Mouse (Mus musculus): ENCODE data around the gene Med19. TPM values are rescaled to one million over a fixed set of nuclear protein-coding genes. Genes with fewer than 3 reads are reported as not detected.

The Med19 gene
- polyA plus RNA-seq, 1 experiment from 2014 or later: 26.6 TPM

DNA sequence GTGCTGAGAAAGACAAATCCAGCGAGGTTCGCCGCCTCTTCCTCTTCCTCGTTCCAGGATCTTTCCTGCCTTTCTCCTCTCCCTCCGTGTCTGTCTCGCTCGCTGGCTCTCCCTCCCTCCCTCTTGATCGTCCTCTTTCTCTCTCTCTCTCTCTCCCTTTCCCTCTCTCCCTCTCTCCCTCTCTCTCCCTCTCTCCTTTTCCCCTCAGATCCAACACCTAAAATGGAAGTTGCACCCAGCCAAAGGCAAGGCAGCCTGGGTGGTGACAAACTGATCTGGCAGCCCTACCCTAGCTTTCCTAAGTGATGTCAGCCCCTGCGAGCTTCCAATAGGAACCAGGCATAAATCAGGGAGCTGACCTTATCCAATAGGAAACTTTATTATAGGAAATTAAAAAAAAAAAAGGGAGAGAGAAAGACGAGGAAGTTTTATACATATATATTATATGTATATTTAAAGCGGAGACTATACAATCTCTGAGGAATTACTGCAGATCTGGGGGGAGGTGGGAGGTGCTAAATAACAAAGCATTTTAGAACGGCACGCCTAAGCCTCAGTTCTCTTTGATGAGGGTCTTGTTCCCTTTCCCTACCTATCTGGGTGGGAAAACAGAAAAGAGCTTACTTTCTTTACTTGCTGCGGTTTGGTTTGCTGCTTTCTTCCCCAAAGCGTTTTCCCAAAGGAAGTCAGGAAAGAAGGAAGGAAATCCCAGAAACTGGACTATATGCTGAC, 27.6 kb upstream of the Med19 start, which contains the start of gene Ctnnd1:
Ctnnd1 (minus strand) TSS at position 302 of the 732 bp plus-strand sequence.
- peaks cover 3 to 24% of the 10 kb centered on the region in 2 experiments; a peak in 3 of 4 replicates for H3K4me1 ChIP-seq (ENCODE audit: control insufficient read depth in 2 of 2, insufficient read depth in 2 of 2, low read length in 2 of 2)
- no peaks in the 10 kb centered on the region for H3K36me3 ChIP-seq (ENCODE audit: control insufficient read depth, insufficient read depth, low read length)
- peak within 1 kb of the TSS; percentile 86 for H3K9ac ChIP-seq (ENCODE audit: low read length)
- peak within 1 kb of the TSS; percentile 95 to 99 for H3K27ac ChIP-seq (replicated peaks in 1 of 2; ENCODE audit: control insufficient read depth in 1 of 2, insufficient read depth in 1 of 2, low read depth in 2 of 2, low read length in 2 of 2)
- WGBS: under 1% methylated on average over 15 of the region's 15 CpGs
- peak; percentile 93 for ATAC-seq (ENCODE audit: insufficient number of reproducible peaks, insufficient read depth, low FRiP score, low read depth)
- peak within 1 kb of the TSS; percentile 65 to 86 for H3K4me3 ChIP-seq (ENCODE audit: control insufficient read depth in 1 of 2, insufficient read depth in 1 of 2, low read depth in 1 of 2, low read length in 2 of 2)
- H3K4me2 ChIP-seq (ENCODE audit: low read length): peak within 1 kb of the TSS; percentile 79
- H3K9me3 ChIP-seq (ENCODE audit: control insufficient read depth, low read length): no peaks in the 10 kb centered on the region
- no peaks in the 10 kb centered on the region for H3K27me3 ChIP-seq (ENCODE audit: control insufficient read depth, insufficient read depth, low read length)

DNA sequence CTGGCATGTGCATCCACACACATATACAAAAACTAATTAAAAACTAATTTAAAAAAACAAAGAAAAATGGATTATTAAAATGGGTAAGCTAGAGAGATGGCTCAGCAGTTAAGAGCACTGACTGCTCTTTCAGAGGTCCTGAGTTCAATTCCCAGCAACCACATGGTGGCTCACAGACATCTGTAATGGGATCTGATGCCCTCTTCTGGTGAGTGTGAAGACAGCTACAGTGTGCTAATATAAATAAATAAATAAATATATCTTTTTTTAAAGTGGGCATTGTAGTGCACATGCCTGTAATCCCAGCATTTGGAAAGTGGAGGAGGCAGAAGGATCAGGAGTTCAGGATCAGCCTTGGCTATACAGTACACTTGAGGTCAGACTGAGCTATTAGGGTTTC, 24.8 kb upstream of the Med19 start:
- Histone ChIP-seq H3K36me3 (ENCODE audit: control insufficient read depth, insufficient read depth, low read length) (no peaks in the 10 kb centered on the region), H3K9me3 (ENCODE audit: control insufficient read depth, low read length) (no peaks in the 10 kb centered on the region), H3K4me3 (ENCODE audit: control insufficient read depth in 1 of 2, insufficient read depth in 1 of 2, low read depth in 1 of 2, low read length in 2 of 2) (no peak overlapping the region), H3K27me3 (ENCODE audit: control insufficient read depth, insufficient read depth, low read length) (no peaks in the 10 kb centered on the region), H3K4me1 (ENCODE audit: control insufficient read depth in 2 of 2, insufficient read depth in 2 of 2, low read length in 2 of 2) (no peaks in the 10 kb centered on the region), H3K9ac (ENCODE audit: low read length) (no peak overlapping the region), H3K4me2 (ENCODE audit: low read length) (no peak overlapping the region), H3K27ac (replicated peaks in 1 of 2; ENCODE audit: control insufficient read depth in 1 of 2, insufficient read depth in 1 of 2, low read depth in 2 of 2, low read length in 2 of 2) (no peak overlapping the region)
- ATAC-seq (ENCODE audit: insufficient number of reproducible peaks, insufficient read depth, low FRiP score, low read depth): no peak

DNA sequence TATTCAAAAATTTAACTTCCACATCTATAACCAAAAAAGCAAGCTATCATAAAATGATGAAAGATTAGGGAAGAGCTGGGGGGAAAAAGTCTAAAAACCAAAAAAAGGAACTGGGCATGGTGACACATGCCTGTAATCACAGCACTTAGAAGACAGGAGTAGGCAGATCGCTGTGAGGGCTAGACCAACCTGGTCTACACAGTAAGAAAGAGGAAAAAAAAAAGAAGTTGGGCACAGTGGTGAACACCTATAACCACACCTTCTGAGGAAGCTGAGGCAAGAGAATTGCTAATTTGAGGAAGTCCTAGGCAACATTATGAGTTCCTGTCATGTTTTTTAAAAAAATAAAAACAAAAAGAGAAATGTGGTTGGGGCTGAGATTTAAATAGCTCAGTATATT, 22.3 kb upstream of the Med19 start:
- Histone ChIP-seq H3K4me3 (ENCODE audit: control insufficient read depth in 1 of 2, insufficient read depth in 1 of 2, low read depth in 1 of 2, low read length in 2 of 2) (no peak overlapping the region), H3K27ac (replicated peaks in 1 of 2; ENCODE audit: control insufficient read depth in 1 of 2, insufficient read depth in 1 of 2, low read depth in 2 of 2, low read length in 2 of 2) (no peak overlapping the region), H3K36me3 (ENCODE audit: control insufficient read depth, insufficient read depth, low read length) (no peaks in the 10 kb centered on the region), H3K4me2 (ENCODE audit: low read length) (no peak overlapping the region), H3K27me3 (ENCODE audit: control insufficient read depth, insufficient read depth, low read length) (no peaks in the 10 kb centered on the region), H3K9ac (ENCODE audit: low read length) (no peak overlapping the region), H3K9me3 (ENCODE audit: control insufficient read depth, low read length) (no peaks in the 10 kb centered on the region), H3K4me1 (ENCODE audit: control insufficient read depth in 2 of 2, insufficient read depth in 2 of 2, low read length in 2 of 2) (no peaks in the 10 kb centered on the region)
- no peak for ATAC-seq (ENCODE audit: insufficient number of reproducible peaks, insufficient read depth, low FRiP score, low read depth)
- WGBS: 58% methylated on average over 1 of the region's 1 CpGs

DNA sequence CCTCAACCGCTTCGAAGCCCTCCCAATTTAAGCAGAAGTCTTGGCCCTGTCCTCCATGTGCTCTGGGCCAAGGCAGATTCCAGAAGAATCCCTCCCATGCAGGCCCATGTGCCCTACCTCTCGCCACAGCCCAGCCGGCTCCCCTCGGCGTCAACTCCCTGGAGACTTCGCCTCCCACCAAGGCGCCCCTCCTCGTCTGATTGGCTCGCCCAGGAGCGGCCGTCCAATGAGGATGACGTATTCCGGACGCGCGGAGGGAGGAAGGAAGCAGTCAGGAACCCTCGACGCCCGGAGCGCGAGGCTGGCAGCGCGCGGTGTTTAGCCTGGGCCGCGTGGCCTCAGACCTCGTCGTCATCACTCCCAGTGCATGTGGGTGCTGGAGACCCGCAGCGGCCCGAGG, 19.4 kb upstream of the Med19 start, which contains the start of gene Btbd18:
Btbd18 (plus strand) TSS at position 274 of the 400 bp plus-strand sequence.
- no peak within 1 kb of the TSS for H3K27ac ChIP-seq (replicated peaks in 1 of 2; ENCODE audit: control insufficient read depth in 1 of 2, insufficient read depth in 1 of 2, low read depth in 2 of 2, low read length in 2 of 2)
- H3K9ac ChIP-seq (ENCODE audit: low read length): no peak within 1 kb of the TSS
- no peak within 1 kb of the TSS for H3K4me3 ChIP-seq (ENCODE audit: control insufficient read depth in 1 of 2, insufficient read depth in 1 of 2, low read depth in 1 of 2, low read length in 2 of 2)
- H3K9me3 ChIP-seq (ENCODE audit: control insufficient read depth, low read length): no peaks in the 10 kb centered on the region
- WGBS: 91% methylated on average over 32 of the region's 32 CpGs
- no peak for ATAC-seq (ENCODE audit: insufficient number of reproducible peaks, insufficient read depth, low FRiP score, low read depth)
- H3K36me3 ChIP-seq (ENCODE audit: control insufficient read depth, insufficient read depth, low read length): no peaks in the 10 kb centered on the region
- no peaks in the 10 kb centered on the region for H3K4me1 ChIP-seq (ENCODE audit: control insufficient read depth in 2 of 2, insufficient read depth in 2 of 2, low read length in 2 of 2)
- H3K27me3 ChIP-seq (ENCODE audit: control insufficient read depth, insufficient read depth, low read length): no peaks in the 10 kb centered on the region
- H3K4me2 ChIP-seq (ENCODE audit: low read length): no peak within 1 kb of the TSS

DNA sequence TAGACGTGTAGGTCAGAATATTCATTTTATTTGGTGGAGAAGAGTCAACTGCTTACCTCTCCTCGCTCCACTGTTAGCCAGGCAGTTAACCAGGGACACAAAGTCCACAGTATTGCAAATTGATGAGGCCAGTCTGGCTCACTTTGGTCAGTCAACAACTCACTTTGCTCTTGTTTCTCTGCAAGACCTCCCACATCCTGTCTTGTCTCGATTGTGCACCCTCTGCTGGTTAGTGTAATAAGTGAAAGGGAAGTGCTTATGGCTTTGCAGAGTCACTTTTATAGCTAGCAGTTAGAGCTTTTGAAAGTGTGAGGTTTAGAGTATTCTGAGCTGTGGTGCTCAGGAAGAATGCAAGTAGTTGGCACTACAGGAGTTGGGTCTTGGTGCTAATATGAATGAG, 17.9 kb upstream of the Med19 start:
- H3K4me3 ChIP-seq (ENCODE audit: control insufficient read depth in 1 of 2, insufficient read depth in 1 of 2, low read depth in 1 of 2, low read length in 2 of 2): no peak overlapping the region
- no peak overlapping the region for H3K27ac ChIP-seq (replicated peaks in 1 of 2; ENCODE audit: control insufficient read depth in 1 of 2, insufficient read depth in 1 of 2, low read depth in 2 of 2, low read length in 2 of 2)
- ATAC-seq (ENCODE audit: insufficient number of reproducible peaks, insufficient read depth, low FRiP score, low read depth): no peak
- no peaks in the 10 kb centered on the region for H3K9me3 ChIP-seq (ENCODE audit: control insufficient read depth, low read length)
- 59% methylated on average over 3 of the region's 3 CpGs for WGBS
- H3K4me2 ChIP-seq (ENCODE audit: low read length): no peak overlapping the region
- no peak overlapping the region for H3K9ac ChIP-seq (ENCODE audit: low read length)
- H3K4me1 ChIP-seq (ENCODE audit: control insufficient read depth in 2 of 2, insufficient read depth in 2 of 2, low read length in 2 of 2): no peaks in the 10 kb centered on the region
- no peaks in the 10 kb centered on the region for H3K36me3 ChIP-seq (ENCODE audit: control insufficient read depth, insufficient read depth, low read length)
- H3K27me3 ChIP-seq (ENCODE audit: control insufficient read depth, insufficient read depth, low read length): no peaks in the 10 kb centered on the region

DNA sequence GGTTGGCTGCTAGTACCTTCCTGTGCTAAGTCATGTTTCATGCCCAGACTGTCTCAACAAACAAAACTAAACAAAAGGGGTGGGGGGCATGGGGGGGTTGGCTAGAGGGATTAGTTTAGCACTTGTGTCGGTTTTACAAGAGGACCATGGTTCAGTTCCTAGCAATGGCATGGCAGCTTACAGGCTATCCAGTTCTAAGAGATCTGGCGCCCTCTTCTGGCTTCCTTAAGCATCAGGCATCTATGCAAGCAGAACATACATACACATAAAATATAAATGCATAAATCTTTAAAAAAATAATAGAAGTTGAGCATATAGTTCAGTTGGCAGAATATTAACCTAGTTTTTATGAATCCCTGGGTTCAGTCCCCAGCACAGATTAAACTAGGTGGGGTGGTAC, 15.3 kb upstream of the Med19 start:
- H3K27ac ChIP-seq (replicated peaks in 1 of 2; ENCODE audit: control insufficient read depth in 1 of 2, insufficient read depth in 1 of 2, low read depth in 2 of 2, low read length in 2 of 2): no peak overlapping the region
- no peak for ATAC-seq (ENCODE audit: insufficient number of reproducible peaks, insufficient read depth, low FRiP score, low read depth)
- no peak overlapping the region for H3K4me2 ChIP-seq (ENCODE audit: low read length)
- no peaks in the 10 kb centered on the region for H3K9me3 ChIP-seq (ENCODE audit: control insufficient read depth, low read length)
- 21% methylated on average over 2 of the region's 2 CpGs for WGBS
- no peak overlapping the region for H3K4me3 ChIP-seq (ENCODE audit: control insufficient read depth in 1 of 2, insufficient read depth in 1 of 2, low read depth in 1 of 2, low read length in 2 of 2)
- H3K4me1 ChIP-seq (ENCODE audit: control insufficient read depth in 2 of 2, insufficient read depth in 2 of 2, low read length in 2 of 2): peaks cover 0 to 6% of the 10 kb centered on the region in 2 experiments; a peak in 1 of 4 replicates
- no peaks in the 10 kb centered on the region; the same call in 1 of the 2 replicates for H3K36me3 ChIP-seq (ENCODE audit: control insufficient read depth, insufficient read depth, low read length)
- no peaks in the 10 kb centered on the region for H3K27me3 ChIP-seq (ENCODE audit: control insufficient read depth, insufficient read depth, low read length)
- no peak overlapping the region for H3K9ac ChIP-seq (ENCODE audit: low read length)

DNA sequence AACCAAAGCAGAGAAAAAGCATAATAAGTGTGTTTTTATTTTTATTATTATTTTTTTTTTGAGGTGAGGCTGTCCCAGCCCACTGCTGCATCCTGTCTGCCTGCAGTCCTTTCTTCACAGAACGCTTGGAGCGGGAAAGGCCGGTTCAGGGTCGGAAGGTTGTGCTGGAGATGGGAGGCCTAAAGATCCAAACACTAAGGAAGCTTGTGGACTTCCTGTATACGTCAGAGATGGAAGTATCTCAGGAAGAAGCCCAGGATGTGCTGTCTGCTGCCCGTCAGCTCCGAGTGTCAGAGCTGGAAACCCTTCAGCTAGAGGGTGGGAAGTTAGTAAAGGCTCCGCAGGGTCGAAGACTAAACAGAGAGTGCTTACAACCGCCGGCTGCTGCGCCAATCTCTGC, 12.1 kb upstream of the Med19 start:
- no peak overlapping the region for H3K4me2 ChIP-seq (ENCODE audit: low read length)
- no peaks in the 10 kb centered on the region for H3K9me3 ChIP-seq (ENCODE audit: control insufficient read depth, low read length)
- H3K27me3 ChIP-seq (ENCODE audit: control insufficient read depth, insufficient read depth, low read length): no peaks in the 10 kb centered on the region
- peaks cover 6 to 11% of the 10 kb centered on the region in 2 experiments; a peak in 3 of 4 replicates for H3K4me1 ChIP-seq (ENCODE audit: control insufficient read depth in 2 of 2, insufficient read depth in 2 of 2, low read length in 2 of 2)
- no peak overlapping the region for H3K9ac ChIP-seq (ENCODE audit: low read length)
- ATAC-seq (ENCODE audit: insufficient number of reproducible peaks, insufficient read depth, low FRiP score, low read depth): no peak
- H3K36me3 ChIP-seq (ENCODE audit: control insufficient read depth, insufficient read depth, low read length): peaks cover 14% of the 10 kb centered on the region; the same call in 1 of the 2 replicates
- WGBS: 45% methylated on average over 12 of the region's 12 CpGs
- no peak overlapping the region for H3K4me3 ChIP-seq (ENCODE audit: control insufficient read depth in 1 of 2, insufficient read depth in 1 of 2, low read depth in 1 of 2, low read length in 2 of 2)
- H3K27ac ChIP-seq (replicated peaks in 1 of 2; ENCODE audit: control insufficient read depth in 1 of 2, insufficient read depth in 1 of 2, low read depth in 2 of 2, low read length in 2 of 2): peak overlapping the region; percentile 51 to 58

All from heart, embryonic 14.5 days (tissue).